Mouse (Mus musculus) bone marrow, adult 2 months (tissue): ENCODE measurements around the gene Dusp12.

Experiments
- CTCF ChIP-seq: fragments of 200-500 bp; IDR thresholded peaks from 2 replicates; pipeline ENCODE4 v1.5.1; 2011; ENCODE audit warnings: low read length, control low read depth; ENCODE audit not compliant: control insufficient read depth, insufficient read depth
- POLR2A ChIP-seq: fragments of 200-500 bp; IDR thresholded peaks from 2 replicates; pipeline ENCODE4 v1.6.1; 2011; ENCODE audit warnings: low read depth, mild to moderate bottlenecking, control low read depth, low read length, borderline replicate concordance; ENCODE audit not compliant: control insufficient read depth

GRCm38 (mm10) chr1:170886044-170886458, 711 bp upstream of the Dusp12 start:
- TF ChIP-seq CTCF (no peak), POLR2A (no peak)
